Mouse (Mus musculus): Measurements from ENCODE around the gene Fmnl2. TPM values are rescaled to one million over a fixed set of nuclear protein-coding genes. Genes with fewer than 3 reads are reported as not detected.

Gene Fmnl2
- polyA plus RNA-seq, 1 experiment from 2014 or later: 10.2 TPM

DNA sequence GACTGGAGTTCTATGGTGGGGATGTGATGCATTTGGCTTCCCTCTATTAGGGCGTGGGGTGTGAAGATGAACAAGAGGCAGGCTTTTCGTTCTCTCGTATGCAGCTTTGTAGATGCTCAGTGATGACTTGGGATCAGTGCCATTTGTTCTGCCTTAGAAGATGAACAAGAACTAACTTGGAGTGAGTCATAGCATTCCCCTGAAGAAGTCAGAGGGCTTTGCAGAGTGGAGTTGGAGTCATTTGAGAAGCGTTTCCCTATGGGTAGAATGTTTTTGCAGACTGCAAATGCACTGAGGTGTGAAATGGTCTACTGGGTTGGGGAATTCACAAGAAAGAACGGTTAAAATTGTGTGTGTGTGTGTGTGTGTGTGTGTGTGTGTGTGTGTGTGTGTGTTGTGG, 108.6 kb downstream of the Fmnl2 start:
- Histone ChIP-seq H3K36me3 (ENCODE audit: control insufficient read depth, insufficient read depth, low read length) (no peaks in the 10 kb centered on the region), H3K4me2 (replicated peaks; ENCODE audit: low read depth, low read length) (no peak overlapping the region)

DNA sequence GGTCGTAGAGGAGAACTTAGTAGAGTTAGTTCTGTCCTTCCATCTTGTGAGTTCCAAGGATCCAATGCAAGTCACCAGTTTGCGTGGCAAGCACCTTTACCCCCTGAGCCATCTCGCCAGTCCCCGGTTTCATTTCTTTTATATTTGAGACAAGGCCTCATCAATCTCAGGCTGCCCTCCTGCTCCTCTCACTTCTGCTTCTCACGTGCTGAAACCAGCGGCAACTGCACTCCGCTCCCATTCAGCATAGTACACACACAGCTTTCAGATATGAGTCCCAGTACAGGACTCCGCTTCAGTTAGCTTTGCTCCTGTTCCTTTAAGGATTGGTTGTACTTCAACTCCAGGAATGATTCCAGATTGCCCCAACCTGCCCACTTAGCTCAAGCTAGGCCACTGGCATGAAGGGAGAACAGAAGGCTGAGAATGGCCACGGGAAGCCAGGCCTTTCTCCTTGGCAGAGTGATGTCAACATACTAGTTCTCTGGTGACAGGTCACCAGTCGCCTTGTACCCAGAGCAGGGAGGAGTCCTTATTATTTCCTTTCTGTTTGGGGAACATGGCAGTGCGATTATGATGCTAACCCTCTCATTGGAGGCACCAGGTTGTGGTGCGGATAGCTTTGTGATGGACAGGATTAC, 109.3 kb downstream of the Fmnl2 start:
- no peak for ATAC-seq (ENCODE audit: insufficient number of reproducible peaks, insufficient read depth, low FRiP score, low read depth)
- H3K27me3 ChIP-seq (ENCODE audit: control insufficient read depth, insufficient read depth, low read length): no peaks in the 10 kb centered on the region
- no peak overlapping the region for H3K27ac ChIP-seq (ENCODE audit: low read length)
- WGBS: 78% methylated on average over 12 of the region's 12 CpGs
- H3K9me3 ChIP-seq (ENCODE audit: control insufficient read depth, low read depth, low read length): no peaks in the 10 kb centered on the region
- H3K9ac ChIP-seq (replicated peaks; ENCODE audit: low read depth, low read length): no peak overlapping the region
- H3K4me2 ChIP-seq (replicated peaks; ENCODE audit: low read depth, low read length): no peak overlapping the region
- H3K4me3 ChIP-seq (ENCODE audit: low read depth, low read length): no peak overlapping the region
- H3K4me1 ChIP-seq (ENCODE audit: control insufficient read depth, insufficient read depth, low read length): peaks cover 23% of the 10 kb centered on the region
- H3K36me3 ChIP-seq (ENCODE audit: control insufficient read depth, insufficient read depth, low read length): no peaks in the 10 kb centered on the region

More for the DNA sequence above, 108.6 kb downstream of the Fmnl2 start:
- WGBS: 73% methylated on average over 5 of the region's 5 CpGs
- Histone ChIP-seq H3K9ac (replicated peaks; ENCODE audit: low read depth, low read length) (no peak overlapping the region), H3K27ac (ENCODE audit: low read length) (no peak overlapping the region), H3K4me1 (ENCODE audit: control insufficient read depth, insufficient read depth, low read length) (peaks cover 23% of the 10 kb centered on the region), H3K9me3 (ENCODE audit: control insufficient read depth, low read depth, low read length) (no peaks in the 10 kb centered on the region), H3K27me3 (ENCODE audit: control insufficient read depth, insufficient read depth, low read length) (no peaks in the 10 kb centered on the region), H3K4me3 (ENCODE audit: low read depth, low read length) (no peak overlapping the region)
- no peak for ATAC-seq (ENCODE audit: insufficient number of reproducible peaks, insufficient read depth, low FRiP score, low read depth)

DNA sequence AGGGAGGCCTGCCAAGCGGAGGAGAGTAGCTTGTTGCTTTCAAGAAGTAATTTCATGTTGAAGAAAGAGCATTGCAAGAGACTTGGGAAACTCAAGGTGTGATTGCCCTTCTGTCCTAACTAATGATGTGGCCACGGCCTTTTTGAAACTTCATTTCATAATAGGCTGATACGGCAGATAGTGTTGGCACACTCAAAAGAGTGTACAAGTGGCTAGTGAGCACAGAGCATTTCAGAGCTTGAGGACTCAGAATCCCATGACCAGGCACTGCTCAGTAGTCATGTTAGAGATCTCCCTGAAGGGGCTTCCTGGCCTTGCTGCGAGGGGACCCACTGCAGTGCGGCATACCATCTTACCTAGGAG, 109.8 kb downstream of the Fmnl2 start:
- Histone ChIP-seq H3K9me3 (ENCODE audit: control insufficient read depth, low read depth, low read length) (no peaks in the 10 kb centered on the region), H3K4me1 (ENCODE audit: control insufficient read depth, insufficient read depth, low read length) (peaks cover 23% of the 10 kb centered on the region), H3K27me3 (ENCODE audit: control insufficient read depth, insufficient read depth, low read length) (no peaks in the 10 kb centered on the region), H3K27ac (ENCODE audit: low read length) (no peak overlapping the region), H3K36me3 (ENCODE audit: control insufficient read depth, insufficient read depth, low read length) (no peaks in the 10 kb centered on the region), H3K4me2 (replicated peaks; ENCODE audit: low read depth, low read length) (no peak overlapping the region), H3K9ac (replicated peaks; ENCODE audit: low read depth, low read length) (no peak overlapping the region), H3K4me3 (ENCODE audit: low read depth, low read length) (no peak overlapping the region)
- WGBS: 92% methylated on average over 5 of the region's 5 CpGs
- no peak for ATAC-seq (ENCODE audit: insufficient number of reproducible peaks, insufficient read depth, low FRiP score, low read depth)

DNA sequence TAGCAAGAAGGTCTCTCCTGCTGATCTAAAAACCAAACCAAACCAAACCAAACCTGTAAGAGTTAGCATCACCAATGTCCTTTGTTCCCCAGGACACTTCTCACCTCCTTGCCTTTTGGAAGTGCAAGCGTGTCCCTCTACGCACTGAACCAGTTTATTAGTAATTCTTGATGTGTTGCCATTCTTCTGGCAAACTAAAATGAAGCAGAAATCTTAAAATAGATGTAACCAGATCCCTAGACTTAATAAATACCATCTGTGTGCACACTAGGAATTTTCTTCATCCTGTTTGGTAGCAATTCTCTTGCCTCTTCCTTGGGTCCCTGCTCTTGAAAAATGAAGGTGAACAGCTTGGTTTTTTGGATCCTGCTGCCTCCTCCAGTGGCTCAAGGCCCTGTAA, 111.2 kb downstream of the Fmnl2 start:
- H3K4me3 ChIP-seq (ENCODE audit: low read depth, low read length): no peak overlapping the region
- H3K36me3 ChIP-seq (ENCODE audit: control insufficient read depth, insufficient read depth, low read length): no peaks in the 10 kb centered on the region
- no peaks in the 10 kb centered on the region for H3K9me3 ChIP-seq (ENCODE audit: control insufficient read depth, low read depth, low read length)
- no peak for ATAC-seq (ENCODE audit: insufficient number of reproducible peaks, insufficient read depth, low FRiP score, low read depth)
- H3K4me2 ChIP-seq (replicated peaks; ENCODE audit: low read depth, low read length): no peak overlapping the region
- 67% methylated on average over 2 of the region's 2 CpGs for WGBS
- no peaks in the 10 kb centered on the region for H3K27me3 ChIP-seq (ENCODE audit: control insufficient read depth, insufficient read depth, low read length)
- no peak overlapping the region for H3K9ac ChIP-seq (replicated peaks; ENCODE audit: low read depth, low read length)
- peaks cover 18% of the 10 kb centered on the region; the same call in 1 of the 2 replicates for H3K4me1 ChIP-seq (ENCODE audit: control insufficient read depth, insufficient read depth, low read length)
- H3K27ac ChIP-seq (ENCODE audit: low read length): no peak overlapping the region

DNA sequence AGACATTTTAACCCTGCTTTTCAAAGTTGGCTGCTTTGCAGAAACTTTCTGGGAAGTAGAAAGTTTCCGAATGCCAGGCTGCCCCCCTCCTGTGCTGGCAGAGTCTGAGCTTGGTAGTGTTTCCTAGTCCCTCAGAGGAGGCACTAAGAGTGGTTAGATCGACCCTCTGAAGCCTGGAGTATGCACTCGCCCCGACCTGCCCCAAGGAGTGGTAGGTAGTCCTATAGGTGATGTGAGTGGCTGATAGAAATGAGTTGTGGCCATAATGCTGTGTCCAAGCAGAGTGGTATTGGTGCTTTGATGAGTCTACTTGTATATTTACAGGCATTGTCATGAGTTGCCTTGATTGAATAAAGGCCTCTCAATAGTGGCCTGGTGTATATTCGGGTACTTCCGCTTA, 116.4 kb downstream of the Fmnl2 start:
- H3K4me2 ChIP-seq (replicated peaks; ENCODE audit: low read depth, low read length): no peak overlapping the region
- H3K4me3 ChIP-seq (ENCODE audit: low read depth, low read length): no peak overlapping the region
- H3K27me3 ChIP-seq (ENCODE audit: control insufficient read depth, insufficient read depth, low read length): no peaks in the 10 kb centered on the region
- 90% methylated on average over 6 of the region's 6 CpGs for WGBS
- H3K9me3 ChIP-seq (ENCODE audit: control insufficient read depth, low read depth, low read length): no peaks in the 10 kb centered on the region
- ATAC-seq (ENCODE audit: insufficient number of reproducible peaks, insufficient read depth, low FRiP score, low read depth): no peak
- peaks cover 16% of the 10 kb centered on the region for H3K4me1 ChIP-seq (ENCODE audit: control insufficient read depth, insufficient read depth, low read length)
- H3K27ac ChIP-seq (ENCODE audit: low read length): no peak overlapping the region
- no peak overlapping the region for H3K9ac ChIP-seq (replicated peaks; ENCODE audit: low read depth, low read length)
- no peaks in the 10 kb centered on the region for H3K36me3 ChIP-seq (ENCODE audit: control insufficient read depth, insufficient read depth, low read length)

DNA sequence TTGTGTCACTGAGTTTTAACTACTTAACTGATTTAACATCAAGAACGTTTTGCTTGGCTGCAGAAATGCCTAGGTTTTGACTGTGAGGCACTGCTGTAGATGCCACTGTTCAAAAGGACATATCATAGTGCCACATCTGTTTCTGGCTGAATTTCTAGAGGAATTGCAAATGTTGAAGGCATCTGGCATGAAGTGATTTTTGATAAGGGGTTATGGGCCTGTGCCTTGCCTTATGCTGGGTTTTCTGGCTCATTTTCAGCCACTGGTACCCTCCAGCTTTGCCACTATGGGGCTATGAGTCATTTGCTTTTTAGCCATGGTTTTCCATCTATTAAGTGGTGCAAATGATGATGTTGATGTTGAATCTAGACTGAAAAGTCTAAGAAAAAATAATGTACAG, 117.1 kb downstream of the Fmnl2 start:
- Histone ChIP-seq H3K27me3 (ENCODE audit: control insufficient read depth, insufficient read depth, low read length) (no peaks in the 10 kb centered on the region), H3K9me3 (ENCODE audit: control insufficient read depth, low read depth, low read length) (no peaks in the 10 kb centered on the region), H3K27ac (ENCODE audit: low read length) (no peak overlapping the region), H3K4me1 (ENCODE audit: control insufficient read depth, insufficient read depth, low read length) (peaks cover 12% of the 10 kb centered on the region), H3K36me3 (ENCODE audit: control insufficient read depth, insufficient read depth, low read length) (no peaks in the 10 kb centered on the region), H3K9ac (replicated peaks; ENCODE audit: low read depth, low read length) (no peak overlapping the region), H3K4me2 (replicated peaks; ENCODE audit: low read depth, low read length) (no peak overlapping the region), H3K4me3 (ENCODE audit: low read depth, low read length) (no peak overlapping the region)
- 50% methylated on average over 1 of the region's 1 CpGs for WGBS
- no peak for ATAC-seq (ENCODE audit: insufficient number of reproducible peaks, insufficient read depth, low FRiP score, low read depth)

DNA sequence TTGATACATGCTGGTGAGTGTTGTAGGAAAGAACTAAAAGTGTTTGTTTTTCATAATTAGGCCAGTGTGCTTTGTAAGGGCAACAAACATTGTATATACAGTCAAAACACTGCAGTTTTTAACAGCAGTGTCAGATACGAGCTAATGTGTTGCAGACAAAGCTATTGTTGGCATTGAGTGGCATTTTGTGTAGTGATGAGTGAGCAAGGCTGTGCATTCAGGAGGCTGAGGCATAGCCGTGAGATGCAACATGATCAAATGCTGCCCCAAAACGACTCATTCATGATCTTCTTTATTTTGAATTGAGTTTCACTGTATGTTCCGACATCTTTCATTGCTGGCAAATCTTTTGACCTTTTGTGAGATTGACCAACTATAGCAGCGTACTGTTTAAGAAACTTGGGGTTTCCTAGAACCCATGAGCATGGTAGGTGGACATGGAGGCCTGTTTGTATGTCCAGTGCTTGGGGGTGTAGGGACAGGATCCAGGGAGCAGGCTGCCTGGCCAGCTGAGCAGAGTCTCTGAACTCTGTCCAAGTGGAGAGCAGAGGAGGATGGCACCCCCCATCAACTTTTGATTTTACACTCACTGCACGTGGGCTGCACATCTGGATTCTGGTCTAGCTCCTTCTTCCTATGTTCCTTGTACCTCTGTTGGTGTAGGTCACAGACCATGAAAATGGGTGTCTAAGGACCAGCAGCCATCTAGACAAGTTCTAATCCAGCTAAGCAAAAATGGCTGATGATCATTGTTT, 120.4 kb downstream of the Fmnl2 start:
- H3K4me1 ChIP-seq (ENCODE audit: control insufficient read depth, insufficient read depth, low read length): peaks cover 12% of the 10 kb centered on the region
- H3K27ac ChIP-seq (ENCODE audit: low read length): no peak overlapping the region
- no peaks in the 10 kb centered on the region for H3K36me3 ChIP-seq (ENCODE audit: control insufficient read depth, insufficient read depth, low read length)
- ATAC-seq (ENCODE audit: insufficient number of reproducible peaks, insufficient read depth, low FRiP score, low read depth): no peak
- no peak overlapping the region for H3K4me3 ChIP-seq (ENCODE audit: low read depth, low read length)
- H3K4me2 ChIP-seq (replicated peaks; ENCODE audit: low read depth, low read length): no peak overlapping the region
- no peaks in the 10 kb centered on the region for H3K9me3 ChIP-seq (ENCODE audit: control insufficient read depth, low read depth, low read length)
- 85% methylated on average over 6 of the region's 6 CpGs for WGBS
- no peaks in the 10 kb centered on the region for H3K27me3 ChIP-seq (ENCODE audit: control insufficient read depth, insufficient read depth, low read length)
- H3K9ac ChIP-seq (replicated peaks; ENCODE audit: low read depth, low read length): no peak overlapping the region

DNA sequence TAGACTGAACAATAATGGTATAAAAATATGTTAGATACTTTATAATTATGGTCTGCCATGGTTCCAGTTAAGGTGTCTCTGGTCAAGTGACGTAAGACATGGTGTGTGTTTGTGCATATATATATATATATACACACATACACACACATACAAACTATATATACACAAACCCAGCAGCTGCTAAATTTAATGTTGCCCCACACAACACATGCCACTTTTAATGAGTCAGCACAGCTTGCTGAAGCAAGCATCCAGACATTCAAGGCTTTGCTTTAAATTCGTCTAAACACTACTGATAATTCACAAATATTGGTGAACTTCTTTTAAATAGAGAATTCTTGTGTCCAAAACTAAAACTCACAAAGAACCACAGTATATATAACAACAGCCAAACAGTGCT, 121.1 kb downstream of the Fmnl2 start:
- H3K4me3 ChIP-seq (ENCODE audit: low read depth, low read length): no peak overlapping the region
- H3K27me3 ChIP-seq (ENCODE audit: control insufficient read depth, insufficient read depth, low read length): no peaks in the 10 kb centered on the region
- H3K4me2 ChIP-seq (replicated peaks; ENCODE audit: low read depth, low read length): no peak overlapping the region
- H3K36me3 ChIP-seq (ENCODE audit: control insufficient read depth, insufficient read depth, low read length): no peaks in the 10 kb centered on the region
- no peak overlapping the region for H3K9ac ChIP-seq (replicated peaks; ENCODE audit: low read depth, low read length)
- peaks cover 12% of the 10 kb centered on the region for H3K4me1 ChIP-seq (ENCODE audit: control insufficient read depth, insufficient read depth, low read length)
- no peaks in the 10 kb centered on the region for H3K9me3 ChIP-seq (ENCODE audit: control insufficient read depth, low read depth, low read length)
- no peak for ATAC-seq (ENCODE audit: insufficient number of reproducible peaks, insufficient read depth, low FRiP score, low read depth)
- H3K27ac ChIP-seq (ENCODE audit: low read length): no peak overlapping the region
- 75% methylated on average over 2 of the region's 2 CpGs for WGBS

Data from stomach, embryonic 14.5 days (tissue).